Mouse (Mus musculus) heart, embryonic 16.5 days (tissue): ENCODE data around the gene Ptpn3. TPM values are rescaled to one million over a fixed set of nuclear protein-coding genes. Genes with fewer than 3 reads are reported as not detected.
"Not testable (repeated sequence)": the region's sequence is repeated elsewhere in the genome, so short reads cannot be mapped to it uniquely, and the experiment has no call there.

Source experiments
- ATAC-seq: fragments of 200-750 bp; cut with Nextera tagmentation; replicated peaks from 2 replicates; pipeline ENCODE4 v1.8.0; 2017; ENCODE audit warnings: moderate number of reproducible peaks; ENCODE audit not compliant: insufficient read depth, low FRiP score; ENCODE audit errors: extremely low read depth
- H3K27ac ChIP-seq: fragments of 300-500 bp; sonication (generic); 2 replicates; pipeline ENCODE4 v1.5.1; 2014; ENCODE audit warnings: mild to moderate bottlenecking, low read length, control low read depth, moderate library complexity
- H3K27me3 ChIP-seq: fragments of 300-500 bp; sonication (generic); 2 replicates; pipeline ENCODE4 v1.6.1; 2014; ENCODE audit warnings: low read length, mixed read lengths; ENCODE audit not compliant: control insufficient read depth, insufficient read depth
- H3K36me3 ChIP-seq: fragments of 300-500 bp; sonication (generic); 2 replicates; pipeline ENCODE4 v1.6.1; 2014; ENCODE audit not compliant: control insufficient read depth, insufficient read depth
- H3K4me1 ChIP-seq: fragments of 300-500 bp; sonication (generic); 2 replicates; pipeline ENCODE4 v1.6.1; 2014; ENCODE audit warnings: low read length, mixed read lengths; ENCODE audit not compliant: control insufficient read depth, insufficient read depth
- H3K4me2 ChIP-seq: fragments of 300-500 bp; sonication (generic); 2 replicates; pipeline ENCODE4 v1.6.1; 2014; ENCODE audit warnings: low read depth, mild to moderate bottlenecking, control low read depth, low read length
- H3K4me3 ChIP-seq: fragments of 300-500 bp; sonication (generic); 2 replicates; pipeline ENCODE4 v1.5.1; 2014; ENCODE audit warnings: mild to moderate bottlenecking, control low read depth, low read length
- H3K9ac ChIP-seq: fragments of 300-500 bp; sonication (generic); 2 replicates; pipeline ENCODE4 v1.6.1; 2014; ENCODE audit warnings: low read length, control low read depth
- H3K9me3 ChIP-seq: fragments of 300-500 bp; sonication (generic); replicated peaks from 2 replicates; pipeline ENCODE4 v1.6.1; 2016; ENCODE audit warnings: low read length; ENCODE audit not compliant: control insufficient read depth
- WGBS: fragments of 180-500 bp; shearing (Covaris S2); extraction: QIAGEN DNeasy Blood & Tissue Kit; methylation state at CpG from one replicate; pipeline ENCODE4 v1.1.7; 2014; 5-methylcytosine and 5-hydroxymethylcytosine counted together
- polyA plus RNA-seq: library from polyadenylated mRNA; unstranded; fragments of >200 nt; fragmentation: Nextera tagmentation; extraction: Ambion mirVana; gene quantifications from 2 replicates; pipeline ENCODE4 v1.2.1, GENCODE M21; 2015

The Ptpn3 gene
- polyA plus RNA-seq, 1 experiment from 2014 or later: 2.3 TPM

GRCm38 (mm10) chr4:57273532-57274502, 27.8 kb downstream of the Ptpn3 start:
- Histone ChIP-seq H3K27ac (no peak overlapping the region), H3K27me3 (no peaks in the 10 kb centered on the region), H3K9ac (no peak overlapping the region), H3K9me3 (no peaks in the 10 kb centered on the region), H3K4me3 (no peak overlapping the region), H3K36me3 (no peaks in the 10 kb centered on the region), H3K4me2 (no peak overlapping the region), H3K4me1 (peaks cover 2% of the 10 kb centered on the region)
- no peak for ATAC-seq
- 56% methylated on average over 15 of the region's 15 CpGs for WGBS

- Histone ChIP-seq H3K9ac (no peak overlapping the region), H3K4me3 (no peak overlapping the region), H3K4me1 (peaks cover 10% of the 10 kb centered on the region), H3K9me3 (no peaks in the 10 kb centered on the region), H3K27ac (no peak overlapping the region), H3K4me2 (no peak overlapping the region), H3K36me3 (no peaks in the 10 kb centered on the region), H3K27me3 (no peaks in the 10 kb centered on the region)
- 73% methylated on average over 8 of the region's 8 CpGs for WGBS
- no peak for ATAC-seq
These were observed 30.6 kb downstream of the Ptpn3 start for GRCm38 (mm10) chr4:57270991-57271390.

DNA sequence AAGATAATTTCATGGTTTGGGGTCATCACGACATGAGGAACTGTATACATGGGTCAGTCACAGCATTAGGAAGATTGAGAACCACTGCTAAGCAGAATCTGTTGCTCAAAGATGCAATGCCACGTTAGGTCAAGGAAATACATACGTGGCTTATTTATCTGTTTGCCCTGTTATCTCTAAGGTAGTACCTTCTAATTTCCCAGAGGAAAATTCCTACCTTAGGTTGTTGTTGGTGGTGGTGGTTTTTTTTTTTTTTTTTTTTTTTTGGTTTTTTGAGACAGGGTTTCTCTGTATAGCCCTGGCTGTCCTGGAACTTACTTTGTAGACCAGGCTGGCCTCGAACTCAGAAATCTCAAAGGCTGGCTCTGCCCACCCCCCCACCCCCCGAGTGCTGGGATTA, 31.1 kb downstream of the Ptpn3 start:
- WGBS: 88% methylated on average over 5 of the region's 5 CpGs
- H3K4me1 ChIP-seq: peaks cover 12% of the 10 kb centered on the region
- not testable (repeated sequence) for H3K4me3 ChIP-seq, H3K9me3 ChIP-seq, H3K27ac ChIP-seq, H3K27me3 ChIP-seq, H3K4me2 ChIP-seq, ATAC-seq, H3K36me3 ChIP-seq, H3K9ac ChIP-seq

DNA sequence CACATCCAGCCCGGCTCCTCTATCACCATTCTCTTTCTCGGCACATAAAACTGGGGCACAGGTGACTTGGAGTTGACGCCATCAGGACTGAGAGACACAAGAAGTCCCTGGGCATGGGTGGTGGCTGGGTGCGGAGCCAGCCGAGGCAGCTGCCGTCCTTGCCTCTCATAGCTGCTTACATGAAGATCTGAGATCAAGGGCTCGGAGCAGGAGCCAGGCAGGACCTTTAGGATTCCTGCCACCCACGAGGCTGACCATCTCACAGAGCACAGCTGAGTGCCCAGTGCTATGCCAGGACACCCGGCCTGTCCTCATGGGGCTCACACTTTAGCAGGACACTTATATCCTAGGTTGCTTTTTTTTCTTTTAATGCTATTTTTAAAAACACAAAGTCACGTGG, 32.3 kb downstream of the Ptpn3 start:
- ATAC-seq: no peak
- 80% methylated on average over 10 of the region's 10 CpGs for WGBS
- Histone ChIP-seq H3K4me2 (no peak overlapping the region), H3K27me3 (no peaks in the 10 kb centered on the region), H3K4me1 (peaks cover 16% of the 10 kb centered on the region), H3K27ac (no peak overlapping the region), H3K4me3 (no peak overlapping the region), H3K36me3 (no peaks in the 10 kb centered on the region), H3K9me3 (no peaks in the 10 kb centered on the region), H3K9ac (no peak overlapping the region)

DNA sequence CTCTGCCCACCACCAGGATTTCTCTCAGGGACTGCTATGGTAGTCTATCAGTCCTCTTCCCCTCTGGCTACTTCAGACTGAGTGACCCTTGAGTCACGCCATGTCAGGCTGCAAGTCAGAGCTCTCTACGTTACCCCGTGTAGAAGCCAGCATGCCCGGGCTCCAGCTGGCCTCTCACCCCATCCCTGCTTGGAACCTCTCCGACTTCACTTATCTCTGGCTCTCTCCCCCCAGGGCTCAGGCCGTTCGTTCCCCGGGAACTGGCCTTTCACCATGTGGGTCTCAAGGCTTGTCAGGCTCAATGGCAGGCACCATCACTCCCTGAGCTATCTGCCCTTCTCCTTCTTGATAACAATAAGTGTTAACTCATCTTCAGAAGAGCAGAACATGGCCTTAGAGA, 33.3 kb downstream of the Ptpn3 start:
- H3K9ac ChIP-seq: no peak overlapping the region
- no peaks in the 10 kb centered on the region for H3K36me3 ChIP-seq
- no peaks in the 10 kb centered on the region for H3K9me3 ChIP-seq
- no peak overlapping the region for H3K4me2 ChIP-seq
- 39% methylated on average over 8 of the region's 8 CpGs for WGBS
- H3K27ac ChIP-seq: no peak overlapping the region
- peaks cover 16% of the 10 kb centered on the region for H3K4me1 ChIP-seq
- no peaks in the 10 kb centered on the region for H3K27me3 ChIP-seq
- no peak for ATAC-seq
- H3K4me3 ChIP-seq: no peak overlapping the region

GRCm38 (mm10) chr4:57266389-57266788, 35.2 kb downstream of the Ptpn3 start:
- no peaks in the 10 kb centered on the region for H3K9me3 ChIP-seq
- H3K4me3 ChIP-seq: no peak overlapping the region
- no peak overlapping the region for H3K9ac ChIP-seq
- no peak overlapping the region for H3K4me2 ChIP-seq
- 0 out of 2 replicates have a peak, but pooled peaks have one; percentile 35 for ATAC-seq
- H3K27ac ChIP-seq: peak overlapping the region; percentile 59
- peaks cover 16% of the 10 kb centered on the region for H3K4me1 ChIP-seq
- H3K36me3 ChIP-seq: no peaks in the 10 kb centered on the region
- WGBS: 52% methylated on average over 9 of the region's 9 CpGs
- H3K27me3 ChIP-seq: no peaks in the 10 kb centered on the region

DNA sequence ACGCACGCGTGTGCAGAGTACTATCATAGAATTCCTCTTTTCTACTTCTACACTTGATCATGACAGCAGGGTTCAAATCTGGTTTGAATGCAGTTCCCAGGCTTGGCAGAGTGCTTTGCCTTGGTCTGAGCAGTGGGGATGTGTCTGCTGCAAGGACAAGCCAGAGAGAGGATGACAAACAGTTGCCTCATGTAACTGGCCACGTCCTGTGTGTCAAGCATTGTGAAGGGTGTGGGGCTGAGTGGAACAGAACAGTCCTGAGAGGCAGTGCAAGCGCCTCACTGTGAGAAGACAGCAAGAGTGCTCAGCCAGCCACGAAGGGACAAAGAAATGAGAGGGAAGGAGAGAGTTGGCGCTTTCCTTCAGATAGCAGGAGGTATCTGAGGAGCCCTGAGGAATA, 37.9 kb downstream of the Ptpn3 start:
- no peaks in the 10 kb centered on the region for H3K9me3 ChIP-seq
- no peak overlapping the region for H3K27ac ChIP-seq
- H3K4me3 ChIP-seq: no peak overlapping the region
- H3K4me2 ChIP-seq: no peak overlapping the region
- WGBS: 82% methylated on average over 7 of the region's 7 CpGs
- H3K4me1 ChIP-seq: peaks cover 17% of the 10 kb centered on the region
- H3K27me3 ChIP-seq: no peaks in the 10 kb centered on the region
- no peak overlapping the region for H3K9ac ChIP-seq
- peaks cover 4% of the 10 kb centered on the region; the same call in 1 of the 2 replicates for H3K36me3 ChIP-seq
- no peak for ATAC-seq

GRCm38 (mm10) chr4:57263061-57263685, 38.5 kb downstream of the Ptpn3 start:
- no peak overlapping the region for H3K4me3 ChIP-seq
- peaks cover 4% of the 10 kb centered on the region; the same call in 1 of the 2 replicates for H3K36me3 ChIP-seq
- WGBS: 73% methylated on average over 8 of the region's 8 CpGs
- H3K27ac ChIP-seq: no peak overlapping the region
- H3K9ac ChIP-seq: no peak overlapping the region
- no peaks in the 10 kb centered on the region for H3K27me3 ChIP-seq
- H3K4me1 ChIP-seq: peaks cover 18% of the 10 kb centered on the region
- ATAC-seq: no peak
- H3K9me3 ChIP-seq: no peaks in the 10 kb centered on the region
- H3K4me2 ChIP-seq: no peak overlapping the region

DNA sequence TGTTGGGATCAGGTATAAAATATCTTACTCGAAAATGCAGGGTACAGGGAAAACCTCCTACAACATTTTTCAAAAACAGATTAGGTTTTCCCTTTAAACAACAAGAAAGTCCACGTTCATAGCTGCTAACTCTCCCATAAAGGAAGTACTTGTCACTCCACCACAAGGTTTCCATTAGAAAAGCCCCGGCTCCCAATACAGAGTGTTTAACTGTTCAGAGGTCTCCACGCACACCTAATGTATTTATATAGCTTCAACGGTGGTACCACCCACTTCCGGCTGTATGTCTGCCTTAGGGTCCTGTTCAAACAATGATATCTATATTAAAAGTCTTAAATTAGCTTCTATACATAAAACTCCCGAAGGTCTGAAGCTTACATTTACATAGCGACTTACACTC, 39.2 kb downstream of the Ptpn3 start:
- H3K36me3 ChIP-seq: peaks cover 4% of the 10 kb centered on the region; the same call in 1 of the 2 replicates
- no peak overlapping the region for H3K4me3 ChIP-seq
- no peak for ATAC-seq
- no peaks in the 10 kb centered on the region for H3K9me3 ChIP-seq
- peaks cover 18% of the 10 kb centered on the region for H3K4me1 ChIP-seq
- H3K4me2 ChIP-seq: no peak overlapping the region
- H3K9ac ChIP-seq: no peak overlapping the region
- H3K27ac ChIP-seq: no peak overlapping the region
- 66% methylated on average over 8 of the region's 8 CpGs for WGBS
- H3K27me3 ChIP-seq: no peaks in the 10 kb centered on the region
